Mouse (Mus musculus): Measurements from ENCODE around the gene Smim1.

The Smim1 gene

DNA sequence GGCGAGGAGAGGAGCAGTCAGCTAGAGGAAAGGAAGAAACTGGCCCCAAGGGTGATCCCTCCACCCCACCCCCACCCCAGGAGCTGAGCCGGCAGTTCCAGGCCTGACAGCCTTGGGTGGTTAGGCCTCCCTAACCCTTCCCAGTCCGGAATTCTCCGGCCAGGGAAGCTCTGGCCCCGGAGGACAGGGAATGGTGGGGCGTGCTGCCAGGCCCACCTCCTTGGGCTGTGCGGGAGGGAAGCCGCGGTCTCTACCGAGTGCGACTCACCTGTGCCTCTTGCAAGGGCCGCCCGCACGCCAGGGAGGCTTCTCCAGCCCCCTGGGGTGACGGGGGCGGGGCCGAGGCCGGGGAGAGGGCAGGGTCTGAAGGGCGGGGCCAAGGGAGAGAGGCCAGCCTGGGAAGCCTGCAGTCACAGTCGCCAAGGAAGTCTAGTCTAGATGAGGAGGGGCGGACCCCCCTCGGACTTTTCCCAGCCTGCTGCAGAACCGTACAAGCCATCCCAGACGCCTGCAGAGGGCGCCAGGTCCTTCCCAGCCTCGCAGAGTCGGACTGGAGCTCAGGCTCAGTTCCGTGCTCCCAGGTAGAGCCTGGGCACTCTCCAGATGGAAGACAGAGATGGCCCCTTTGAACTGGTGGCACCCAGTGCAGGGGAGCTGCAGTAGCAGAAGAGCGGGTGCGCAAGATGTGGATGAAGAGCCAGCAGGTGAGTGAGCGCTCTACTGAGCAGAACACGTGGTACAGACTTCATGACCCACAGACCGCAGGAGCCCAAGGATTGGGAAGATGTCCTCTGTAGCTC lies at the start of gene Smim1:
Gene Smim1 (minus strand): TSS at position 590 of the 800 bp plus-strand sequence.
- DNase-seq: peak; percentile 60 to 77

DNA sequence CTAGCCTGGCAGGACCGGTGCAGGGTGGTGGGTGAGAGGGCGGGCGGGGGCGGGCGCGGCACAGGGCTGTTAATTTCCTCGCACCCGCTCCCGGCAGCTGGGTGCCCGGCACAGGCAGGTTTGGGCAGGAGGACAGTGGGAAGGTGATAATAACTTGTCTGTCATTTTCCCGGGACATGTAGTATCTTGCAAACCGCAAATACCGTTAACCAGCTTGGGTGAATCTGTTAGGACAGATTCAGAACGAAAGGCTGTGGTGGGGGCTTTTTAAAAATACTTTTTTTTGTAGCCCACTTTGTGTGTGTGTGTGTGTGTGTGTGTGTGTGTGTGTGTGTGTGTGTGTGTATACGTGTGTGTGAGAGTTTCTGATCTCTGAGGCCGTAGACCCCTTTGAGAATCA lies 45.9 kb upstream of the Smim1 start:
- DNase-seq: no peak

DNA sequence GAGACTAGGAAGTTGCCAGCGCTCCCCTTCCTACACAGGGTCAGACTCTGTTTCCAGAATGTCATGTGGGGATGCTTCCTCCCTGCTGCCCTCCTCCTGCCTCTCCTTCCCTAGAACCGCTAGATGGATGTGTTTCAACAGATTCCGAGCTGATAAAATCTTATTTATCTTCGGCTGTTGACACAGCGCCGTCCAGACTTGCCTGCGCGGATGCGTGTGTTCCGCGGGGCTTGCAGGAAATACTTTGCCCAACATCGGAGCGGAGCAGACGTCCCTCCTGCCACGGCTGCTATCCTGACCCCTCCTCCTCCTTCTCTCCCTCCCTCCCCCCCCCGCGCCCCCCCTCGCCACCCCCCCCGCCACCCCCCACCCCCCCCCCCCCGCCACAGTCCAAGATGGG lies 45.5 kb upstream of the Smim1 start:
- DNase-seq: no peak

DNA sequence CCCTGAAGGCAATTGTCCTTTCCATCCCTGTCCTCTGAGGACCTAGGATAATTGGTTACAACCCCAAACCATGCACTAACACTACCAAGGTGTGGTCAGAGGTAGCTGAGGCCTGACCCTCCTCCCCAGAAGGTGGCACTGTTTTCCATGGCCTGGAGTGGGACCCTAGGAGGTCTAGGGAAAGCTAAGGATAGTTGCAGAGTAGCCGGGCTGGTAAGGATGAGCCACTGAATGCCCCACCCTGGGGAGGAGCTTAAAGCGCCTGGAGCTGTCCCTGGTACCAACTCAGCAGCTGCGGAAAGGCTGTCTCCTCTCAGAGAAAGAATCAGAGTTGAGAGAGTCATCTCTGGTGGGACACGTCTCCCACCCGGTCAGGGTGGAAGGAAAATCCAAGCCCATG lies 44.9 kb upstream of the Smim1 start:
- DNase-seq: peak; percentile 63 to 78

DNA sequence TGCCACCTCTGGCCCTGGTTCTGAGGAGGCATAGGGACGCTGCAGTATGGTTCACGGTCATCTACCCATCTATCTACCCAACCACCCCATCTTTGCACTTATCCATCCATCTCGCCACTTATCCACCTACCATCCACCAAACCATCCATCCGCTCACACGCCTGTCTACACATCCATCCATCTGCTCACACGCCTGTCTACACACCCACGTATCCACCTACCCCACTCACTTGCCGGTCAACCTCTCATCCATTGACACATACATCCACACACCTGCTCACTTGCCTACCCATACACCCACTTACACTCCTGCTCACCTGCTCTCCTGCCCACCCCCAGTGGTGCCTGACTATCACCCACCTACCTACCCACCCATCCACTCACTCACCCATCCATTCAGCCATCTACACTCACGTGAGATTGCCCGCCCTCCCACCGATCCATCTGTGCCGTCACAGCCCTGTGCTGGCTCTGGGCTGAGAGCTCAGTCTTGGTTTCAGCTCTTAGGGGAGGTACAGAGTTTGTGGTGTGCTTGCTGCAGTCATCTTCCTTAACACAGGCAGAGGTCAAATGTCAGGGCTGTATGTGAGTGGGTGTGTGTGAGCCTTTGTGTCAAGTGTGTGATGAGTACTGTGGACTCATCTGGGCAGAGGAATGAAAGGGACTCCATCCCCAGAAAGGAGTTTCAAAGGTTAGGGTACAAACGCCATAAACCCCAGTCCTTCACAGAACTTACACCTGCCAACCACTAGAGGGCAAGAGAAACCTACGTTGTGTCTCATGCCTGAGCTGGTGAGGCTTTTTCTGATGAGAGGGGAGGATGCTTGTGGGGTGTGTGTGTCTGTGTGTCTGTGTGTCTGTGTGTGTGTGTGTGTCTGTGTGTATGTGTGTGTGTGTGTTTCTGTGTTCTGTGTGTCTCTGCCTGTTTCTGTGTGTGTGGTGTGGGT lies 39.1 kb upstream of the Smim1 start:
- DNase-seq: peak; percentile 35 to 66

DNA sequence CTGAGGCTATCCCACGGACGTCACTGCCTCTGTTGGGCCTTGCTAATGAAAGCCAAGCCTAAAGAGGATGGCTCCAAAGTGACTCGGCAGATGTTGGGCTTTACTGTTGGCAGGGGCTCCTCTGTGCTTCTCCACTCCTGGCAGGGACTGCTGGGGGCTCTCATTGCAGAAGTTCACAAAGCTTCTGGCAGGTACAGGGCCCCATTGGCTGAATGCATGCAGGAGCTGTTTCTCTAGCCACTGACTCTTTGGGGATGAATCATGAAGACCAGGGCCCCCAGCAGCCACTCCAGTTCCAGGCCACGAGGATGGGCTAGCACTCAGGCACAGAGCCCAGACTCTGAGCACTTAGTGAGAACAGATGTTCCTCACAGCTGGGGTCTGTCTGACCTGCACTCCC lies 31.7 kb upstream of the Smim1 start:
- DNase-seq: no peak

DNA sequence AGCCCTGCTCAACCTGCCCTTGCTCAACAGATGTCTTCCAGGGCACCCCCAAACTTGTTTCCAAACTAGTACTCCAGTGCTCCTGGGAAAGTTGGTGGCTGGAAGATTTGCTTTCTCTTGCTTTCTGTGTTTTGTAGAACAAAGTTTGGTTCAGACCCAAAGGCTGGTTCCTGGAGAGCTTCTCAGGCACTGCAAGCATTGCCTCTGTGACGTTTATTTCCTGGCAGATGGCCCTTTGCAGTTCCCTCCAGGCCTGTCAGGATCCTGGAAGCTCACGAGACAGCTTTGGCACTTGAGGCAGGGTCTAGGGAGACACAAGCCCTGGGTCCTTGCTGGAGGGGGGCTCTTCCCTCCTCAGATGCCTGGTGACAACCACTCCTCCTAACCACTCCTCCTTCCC lies 30.6 kb upstream of the Smim1 start:
- no peak for DNase-seq

DNA sequence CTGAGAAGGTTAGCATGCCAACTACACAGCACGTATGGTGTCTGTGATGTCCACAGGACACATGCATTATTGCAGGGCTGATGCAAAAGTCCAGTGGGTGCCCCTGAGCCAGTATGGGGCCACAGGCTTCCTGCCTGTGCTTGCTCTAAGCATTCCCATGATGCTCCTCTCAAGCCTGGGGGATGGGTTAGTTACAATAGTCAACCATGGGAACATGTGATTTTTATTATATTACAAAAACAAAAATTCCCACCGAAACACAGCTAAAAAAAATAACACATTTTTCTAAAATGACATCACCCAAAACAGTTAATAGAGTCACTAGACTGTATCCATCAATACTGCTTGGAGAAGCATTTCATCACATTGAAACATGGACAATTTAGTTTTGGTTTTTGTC lies 30.0 kb upstream of the Smim1 start:
- DNase-seq: no peak

DNA sequence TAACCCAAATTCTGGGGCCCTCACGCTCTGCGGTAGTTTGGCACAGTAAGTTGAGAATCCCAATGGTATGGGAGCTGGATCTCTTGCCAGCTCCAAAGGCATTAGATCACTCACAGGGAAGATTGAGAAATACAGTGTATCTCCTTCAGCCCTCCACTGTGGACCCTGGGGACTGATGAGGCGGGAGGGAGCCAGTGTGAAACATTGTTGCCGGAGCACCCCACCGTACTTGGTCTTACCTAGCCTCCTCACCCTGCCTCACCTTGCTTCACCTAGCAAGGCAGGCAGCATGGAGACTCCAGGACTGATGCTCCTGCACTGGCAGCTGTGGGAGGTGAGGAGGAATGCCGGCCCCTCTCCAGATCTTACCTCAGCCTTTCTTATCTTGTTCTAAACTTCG lies 29.5 kb upstream of the Smim1 start:
- no peak for DNase-seq

DNA sequence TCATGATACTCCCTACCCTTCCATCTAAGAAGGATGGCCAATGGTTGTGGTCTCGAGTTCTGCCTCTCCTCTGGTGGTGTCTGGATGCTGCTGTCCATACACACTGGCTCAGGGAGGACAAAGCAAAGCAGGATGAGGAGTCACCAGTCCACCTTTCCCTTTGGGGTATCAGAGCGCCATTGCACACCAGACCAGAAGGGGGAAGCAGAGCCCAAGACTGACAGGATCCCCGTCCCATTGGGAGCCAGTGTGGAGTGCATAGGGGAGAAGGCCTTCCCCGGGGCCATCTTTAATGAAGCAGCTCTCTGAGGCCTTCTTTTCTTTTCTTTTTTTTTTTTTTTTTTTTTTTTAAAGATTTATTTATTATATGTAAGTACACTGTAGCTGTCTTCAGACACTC lies 27.0 kb upstream of the Smim1 start:
- DNase-seq: no peak

DNA sequence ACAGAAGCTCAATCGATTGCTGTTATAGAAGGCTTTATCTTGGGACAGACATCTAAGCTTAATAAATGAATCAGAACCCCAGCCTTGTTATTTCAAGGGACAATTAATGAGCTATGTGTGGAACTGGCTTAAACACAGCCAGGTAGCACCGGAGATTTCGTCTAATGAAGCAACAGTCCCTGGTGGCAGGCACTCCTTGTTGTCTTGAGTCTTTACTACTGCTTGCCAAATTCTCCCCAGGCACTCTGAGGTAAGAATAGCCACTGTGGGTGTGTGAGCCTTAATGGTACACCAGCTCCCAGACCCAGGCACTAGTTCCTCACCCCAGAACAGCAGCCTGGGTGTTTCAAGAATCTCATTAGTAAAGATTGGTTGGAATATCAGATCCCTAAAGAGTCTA lies 25.4 kb upstream of the Smim1 start:
- no peak for DNase-seq

DNA sequence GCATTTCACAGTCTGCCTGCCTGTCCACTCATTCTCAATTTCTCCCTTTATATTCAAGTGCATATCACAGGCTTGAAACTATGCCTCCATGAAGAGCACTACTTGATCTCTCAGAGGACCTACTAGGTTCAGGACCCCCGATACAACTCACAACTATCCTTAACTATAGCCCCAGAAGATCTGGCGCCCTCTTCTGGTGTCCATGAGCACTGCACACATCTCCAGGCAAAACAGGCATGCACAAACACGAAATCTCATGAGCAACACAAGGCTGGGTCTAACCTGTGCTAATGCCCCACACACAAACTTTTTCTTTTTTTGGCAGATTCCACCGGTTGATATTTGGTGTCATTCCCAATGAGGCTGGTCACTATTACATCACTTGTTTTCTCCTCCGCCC lies 19.8 kb upstream of the Smim1 start:
- no peak for DNase-seq

DNA sequence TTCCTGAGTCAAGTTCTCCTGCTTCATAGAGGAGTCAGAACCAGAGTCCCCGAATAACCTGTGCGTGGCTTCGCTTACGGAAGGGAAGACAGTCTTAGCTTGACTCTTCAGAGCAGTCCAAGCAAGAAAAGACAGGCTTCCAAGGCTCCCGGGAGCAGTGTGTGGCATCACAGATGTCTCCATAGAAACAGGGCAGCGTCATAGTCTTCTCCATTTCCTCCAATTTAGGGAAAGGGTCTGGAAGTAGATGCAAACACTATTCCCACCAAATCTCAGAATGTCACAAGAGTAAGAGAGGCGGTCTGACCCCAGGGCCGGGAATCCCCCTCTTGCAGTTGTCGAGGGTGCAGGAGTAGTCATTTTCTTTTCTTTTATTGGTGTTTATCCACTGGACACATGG lies 16.5 kb upstream of the Smim1 start, which contains the start of gene Ccdc27:
Gene Ccdc27 (minus strand): TSS at position 101 of the 400 bp plus-strand sequence.
- no peak for DNase-seq

DNA sequence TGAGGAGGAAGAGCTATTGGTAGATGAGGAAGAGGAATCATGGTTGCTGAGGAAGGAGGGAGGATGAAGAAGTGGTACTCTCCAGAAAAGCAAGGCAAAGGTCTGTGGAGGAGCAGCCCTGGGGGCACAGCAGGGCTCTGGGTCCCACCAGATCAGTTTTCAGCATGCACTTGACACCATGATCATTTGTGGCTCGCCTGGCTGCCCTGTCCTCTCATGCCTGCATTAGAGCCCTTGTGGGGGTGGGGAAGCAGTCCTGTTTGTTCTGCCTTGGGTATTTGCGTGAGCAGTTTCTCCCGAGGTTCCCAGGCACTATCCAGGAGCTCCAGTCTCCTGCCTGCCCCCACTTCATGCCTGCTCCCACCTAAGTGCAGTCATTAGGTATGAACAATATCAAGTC lies 11.1 kb upstream of the Smim1 start:
- no peak for DNase-seq

DNA sequence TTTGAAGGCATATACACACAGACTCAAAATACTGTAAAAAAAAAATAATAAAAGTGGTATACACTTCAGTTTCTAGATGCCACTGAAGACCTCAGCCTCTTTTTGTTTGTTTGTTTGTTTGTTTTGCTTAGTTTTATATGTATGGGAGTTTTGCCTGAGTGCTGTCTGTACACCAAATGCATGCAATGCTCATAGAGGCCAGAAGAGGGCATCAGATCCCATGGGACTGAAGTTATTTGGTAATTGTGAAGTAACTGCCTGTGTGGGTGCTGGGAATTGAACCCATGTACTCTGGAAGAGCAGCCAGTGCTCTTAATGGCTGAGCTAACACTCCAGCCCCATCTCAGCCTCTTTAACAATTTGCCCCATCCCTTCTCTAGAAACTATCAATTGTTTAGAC lies 2.6 kb upstream of the Smim1 start:
- DNase-seq: no peak

DNA sequence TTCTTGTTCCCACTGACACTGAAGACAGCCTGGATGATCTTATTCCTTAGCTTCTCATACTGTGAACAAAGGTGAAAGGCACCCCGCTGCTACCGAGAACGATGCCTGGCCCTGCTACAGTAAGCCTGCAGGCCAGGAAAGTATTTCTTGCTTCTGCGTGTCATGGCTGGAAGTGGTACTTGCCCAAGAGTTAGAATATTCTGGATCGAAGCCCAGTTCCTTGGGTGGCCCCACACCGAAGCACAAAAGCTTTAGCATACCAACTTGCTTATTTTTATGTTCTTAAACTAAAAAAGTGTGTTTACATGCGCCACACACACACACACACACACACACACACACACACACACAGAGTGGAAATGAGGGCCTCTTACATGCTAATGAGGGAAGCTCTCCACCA lies 2.0 kb upstream of the Smim1 start:
- no peak for DNase-seq

DNA sequence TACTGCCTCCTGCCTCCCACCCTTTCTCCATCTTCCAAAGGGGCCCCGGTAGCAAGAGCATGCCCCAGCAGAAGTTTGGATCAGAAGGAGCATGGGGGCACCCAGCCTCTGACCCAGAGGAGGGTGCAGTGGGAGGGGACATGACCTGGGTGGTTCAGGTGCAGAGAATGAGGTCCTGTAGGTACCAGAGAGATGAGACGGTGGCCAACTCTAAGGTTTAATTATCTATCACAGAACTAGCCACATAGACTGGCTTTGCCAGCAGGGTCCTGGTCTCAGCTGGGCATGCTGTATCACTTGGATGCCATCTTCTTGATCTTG lies 371 bp upstream of the Smim1 start:
- DNase-seq: no peak

DNA sequence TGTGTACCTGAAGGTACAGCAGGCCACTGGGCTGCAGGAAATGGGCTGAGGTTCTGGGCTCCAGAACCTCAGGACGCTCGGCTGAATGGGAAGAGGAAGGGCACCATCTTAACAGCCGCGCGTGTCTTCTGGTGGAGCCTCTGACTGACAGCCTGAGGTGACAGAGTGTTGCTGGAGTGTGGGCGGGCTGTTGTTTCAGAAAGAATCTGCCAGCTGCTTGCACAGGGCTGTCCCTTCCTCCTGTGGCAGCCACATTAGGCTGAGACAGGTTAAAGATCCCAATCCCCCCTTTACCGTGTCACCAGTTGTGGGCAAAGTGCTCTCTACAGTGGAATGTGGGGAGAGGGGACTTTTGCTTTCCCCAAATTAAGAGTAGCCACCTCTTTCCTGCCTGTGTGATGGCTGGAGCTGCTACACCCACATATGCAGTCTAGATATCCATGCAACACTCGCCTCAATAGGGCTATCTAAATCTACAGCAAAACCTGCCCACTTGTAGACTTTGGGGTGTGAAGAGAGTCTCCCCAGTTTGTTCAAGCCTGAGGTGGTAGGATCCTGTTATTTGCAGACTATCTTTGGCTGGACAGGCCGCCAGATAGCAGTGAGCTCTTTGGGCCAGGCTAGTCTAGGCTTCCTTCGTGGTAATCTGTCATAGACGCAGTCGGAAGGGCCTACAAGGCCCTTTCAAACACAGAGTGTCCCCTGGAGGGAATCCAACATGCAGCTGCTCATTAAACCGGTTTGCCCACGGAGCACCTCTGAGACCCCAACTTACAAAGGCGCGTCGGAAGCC lies 1.1 kb downstream of the Smim1 start:
- DNase-seq: no peak

DNA sequence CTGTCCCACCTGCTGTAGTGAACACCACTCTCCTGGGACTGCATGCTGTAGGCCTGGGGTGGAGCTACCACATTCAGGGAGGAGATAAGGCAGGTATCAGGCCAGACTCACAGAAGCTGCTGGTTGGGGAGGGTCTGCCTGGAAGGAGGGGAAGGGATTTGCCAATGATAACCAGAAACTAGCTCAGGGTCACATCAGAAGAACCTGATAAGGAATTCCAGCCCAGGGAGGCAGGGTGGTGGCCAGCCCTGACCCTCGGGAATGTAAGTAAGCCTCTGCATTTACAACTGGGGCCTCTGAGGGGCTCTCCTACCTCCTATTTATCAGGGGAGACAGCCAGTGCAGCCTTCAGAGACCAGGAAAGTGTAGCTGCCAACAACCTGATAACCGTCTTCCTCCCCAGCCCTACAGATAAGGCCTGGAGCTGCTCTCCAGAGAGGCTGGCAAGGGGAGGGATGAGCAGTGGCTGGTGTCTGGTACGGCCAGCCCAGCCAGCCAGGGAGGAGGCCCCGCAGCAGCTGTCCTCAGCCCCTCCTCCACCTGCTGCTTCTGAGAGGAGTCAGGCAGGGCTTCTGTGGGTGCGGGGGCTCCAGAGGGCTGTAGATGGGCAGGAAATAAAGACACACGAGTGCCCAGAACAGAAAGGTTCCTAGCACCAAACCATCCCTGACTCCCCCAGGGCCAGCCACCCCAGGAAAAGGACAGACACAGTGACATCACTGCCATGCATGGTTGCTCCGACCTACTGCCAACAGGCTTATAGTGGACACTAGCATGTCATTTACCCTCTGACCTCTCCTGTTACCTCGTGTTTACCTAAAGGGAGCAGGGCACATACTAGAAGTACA lies 2.1 kb downstream of the Smim1 start:
- DNase-seq: no peak

DNA sequence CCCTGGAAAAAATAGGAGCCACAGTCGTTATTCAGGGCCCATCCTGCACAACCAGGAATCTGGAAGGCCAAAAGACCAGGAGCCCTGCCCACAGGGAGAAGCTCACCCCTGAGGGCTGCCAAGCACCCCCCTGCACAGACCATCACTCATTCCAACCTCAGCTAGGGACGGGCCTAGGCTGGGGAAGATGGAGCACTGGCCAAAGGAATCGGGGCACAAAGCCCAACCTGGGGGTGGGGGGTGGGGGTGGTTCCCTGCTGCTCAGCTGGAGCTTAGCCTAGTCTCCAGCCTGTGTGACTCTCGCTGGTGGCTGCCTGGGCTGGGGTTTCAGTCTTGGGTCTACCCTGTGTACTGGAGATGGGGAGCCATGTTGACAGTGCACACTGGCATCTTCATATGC lies 3.2 kb downstream of the Smim1 start:
- DNase-seq: no peak

DNA sequence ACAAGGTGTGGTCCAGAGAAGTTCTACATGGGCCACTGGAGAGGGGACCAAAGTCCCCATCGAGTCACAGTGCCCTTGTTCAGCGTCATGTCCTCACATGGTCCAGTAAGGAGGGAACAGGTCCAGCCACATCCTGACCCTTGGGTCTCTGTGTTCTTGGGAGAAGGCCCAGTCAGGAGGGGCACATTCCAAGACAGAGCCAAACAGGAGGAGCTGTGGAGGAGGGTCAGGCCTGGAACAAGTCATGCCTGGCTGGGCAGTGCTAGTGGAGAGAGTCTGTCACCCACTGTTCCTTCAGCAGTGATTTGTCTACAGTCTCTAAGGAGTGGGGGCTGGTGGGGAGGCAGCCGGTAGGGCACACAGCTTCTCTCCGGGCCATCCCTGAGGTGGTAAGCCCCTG lies 3.6 kb downstream of the Smim1 start:
- no peak for DNase-seq

DNA sequence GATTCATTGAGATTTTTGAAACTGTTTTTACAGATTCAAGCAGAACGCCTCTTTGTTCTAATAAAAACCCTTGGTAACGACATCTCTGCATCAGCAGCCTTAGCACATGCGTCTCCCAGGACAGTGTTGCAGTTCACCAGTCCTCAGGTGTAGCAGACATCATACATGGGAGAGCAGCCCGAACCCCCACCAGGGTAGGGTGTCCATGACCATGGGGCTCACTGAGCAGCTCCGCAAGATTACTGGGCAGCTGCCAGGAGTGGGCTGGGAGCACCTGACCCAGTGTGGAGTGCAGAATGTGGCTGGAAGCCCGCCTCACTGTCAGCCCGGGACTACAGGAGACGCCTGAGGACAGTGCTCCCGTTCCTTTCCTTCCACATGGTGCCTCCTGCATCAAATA lies 4.6 kb downstream of the Smim1 start:
- DNase-seq: peak in 1 of 2 experiments; percentile 38
